Comparison of ENCODE assay signal across 8 mouse cellular contexts in the genomic region with DNA sequence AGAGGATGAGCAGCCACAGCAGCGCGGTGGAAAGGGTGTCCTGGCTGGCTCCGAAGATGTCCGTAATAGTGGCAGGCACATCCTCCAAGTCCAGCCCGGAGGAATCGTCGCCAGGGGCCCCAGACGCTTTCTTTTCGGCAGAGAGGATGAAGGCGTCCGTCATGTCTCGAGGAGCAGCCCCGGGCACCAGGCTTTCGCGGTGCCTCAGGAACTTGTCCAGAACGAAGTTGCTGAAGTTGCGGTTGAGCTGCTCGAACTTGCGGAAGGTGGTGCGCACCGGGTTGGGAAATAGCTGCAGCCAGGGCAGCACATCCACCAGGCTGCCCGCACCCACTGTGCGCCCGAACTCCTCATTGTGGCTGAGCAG. TPM values are rescaled to one million over a fixed set of nuclear protein-coding genes. Genes with fewer than 3 reads are reported as not detected.
DNase-seq lines count a peak whose midpoint lies in the region; ATAC-seq and TF ChIP-seq lines count a peak whose summit lies in the region.

No protein-coding gene starts in this region.

- H3K27ac ChIP-seq in spleen, adult 2 months (ENCODE audit: insufficient read depth, low read length) = peak overlapping the region; percentile 27
- H3K27ac ChIP-seq in forebrain, embryonic 12.5 days = no peak overlapping the region
- H3K27ac ChIP-seq in intestine, postnatal 0 days (ENCODE audit: low read depth, low read length) = no peak overlapping the region

- peak overlapping the region; percentile 48 for H3K9ac ChIP-seq in forebrain, embryonic 12.5 days
- no peak overlapping the region for H3K9ac ChIP-seq in intestine, postnatal 0 days (ENCODE audit: low read depth, low read length)

- ATAC-seq in forebrain, embryonic 12.5 days (ENCODE audit: low FRiP score) = no peak
- no peak for ATAC-seq in intestine, postnatal 0 days

- 2% methylated on average over 24 of the region's 24 CpGs for WGBS in spleen, adult 2 months
- 1% methylated on average over 24 of the region's 24 CpGs for WGBS in forebrain, embryonic 12.5 days
- under 1% methylated on average over 24 of the region's 24 CpGs for WGBS in intestine, postnatal 0 days

- peaks cover 8% of the 10 kb centered on the region for H3K4me1 ChIP-seq in spleen, adult 2 months (ENCODE audit: control insufficient read depth, insufficient read depth, insufficient read length)
- H3K4me1 ChIP-seq in forebrain, embryonic 12.5 days = peaks cover 32% of the 10 kb centered on the region
- no peaks in the 10 kb centered on the region; the same call in 1 of the 2 replicates for H3K4me1 ChIP-seq in intestine, postnatal 0 days (replicated peaks; ENCODE audit: control insufficient read depth, insufficient read depth, low read length)

- TF ChIP-seq CTCF in spleen, adult 2 months (IDR thresholded peaks at IDR 0.05; ENCODE audit: extremely low read depth, insufficient read depth, insufficient read length, insufficient replicate concordance) = no peak
- no peak for TF ChIP-seq CTCF in intestine, postnatal 0 days (IDR thresholded peaks at IDR 0.05; ENCODE audit: low read depth)

- no peaks in the 10 kb centered on the region for H3K36me3 ChIP-seq in spleen, adult 2 months (ENCODE audit: control insufficient read depth, insufficient read depth, low read length)
- H3K36me3 ChIP-seq in forebrain, embryonic 12.5 days (replicated peaks) = no peaks in the 10 kb centered on the region
- no peaks in the 10 kb centered on the region for H3K36me3 ChIP-seq in intestine, postnatal 0 days (ENCODE audit: control insufficient read depth, insufficient read depth)

- H3K27me3 ChIP-seq in spleen, adult 2 months (ENCODE audit: control insufficient read depth, insufficient read depth, low read length) = peaks cover 21% of the 10 kb centered on the region
- H3K27me3 ChIP-seq in forebrain, embryonic 12.5 days = peaks cover 73% of the 10 kb centered on the region
- H3K27me3 ChIP-seq in intestine, postnatal 0 days (replicated peaks; ENCODE audit: control insufficient read depth, insufficient read depth, low read length) = peaks cover 71% of the 10 kb centered on the region

- DNase-seq in spleen, adult 2 months (ENCODE audit: low read depth in 1 of 2, low spot score in 2 of 2) = no peak
- no peak for DNase-seq in spleen, postnatal 36 days (ENCODE audit: low spot score in 2 of 2)
- peak; percentile 73 for DNase-seq in neural tube, embryonic 10.5 days (ENCODE audit: extremely low spot score, low spot score)
- DNase-seq in left cerebral cortex, postnatal 10 days (ENCODE audit: extremely low spot score in 1 of 2, low spot score in 2 of 2) = no peak
- DNase-seq in urinary bladder, postnatal 10 days (ENCODE audit: low spot score) = no peak
- DNase-seq in ovary, postnatal 10 days (ENCODE audit: low spot score) = no peak

- H3K9me3 ChIP-seq in forebrain, embryonic 12.5 days = no peaks in the 10 kb centered on the region
- H3K9me3 ChIP-seq in intestine, postnatal 0 days (ENCODE audit: control insufficient read depth) = no peaks in the 10 kb centered on the region

- intact Hi-C loops in left cerebral cortex, postnatal 10 days (cut with DNase I) = loop anchor here (5.0 kb wide), 1 partner anchor 124 kb away; no protein-coding TSS in a partner anchor

- no peak for TF ChIP-seq POLR2A in spleen, adult 2 months (IDR thresholded peaks at IDR 0.05; ENCODE audit: low read depth, low read length)

- H3K4me2 ChIP-seq in forebrain, embryonic 12.5 days = peak overlapping the region; percentile 86
- H3K4me2 ChIP-seq in intestine, postnatal 0 days (replicated peaks; ENCODE audit: low read depth) = peak overlapping the region; percentile 83

- H3K4me3 ChIP-seq in spleen, adult 2 months (ENCODE audit: extremely low read depth, insufficient read depth, insufficient read length) = peak overlapping the region; percentile 44; the same call in 1 of the 2 replicates
- peak overlapping the region; percentile 46 for H3K4me3 ChIP-seq in forebrain, embryonic 12.5 days (replicated peaks)
- H3K4me3 ChIP-seq in intestine, postnatal 0 days (ENCODE audit: low read depth, low read length) = peak overlapping the region; percentile 43

RNA-seq across cellular contexts. Expression of a gene that starts 1.6 kb away (rescaled TPM):
- polyA plus RNA-seq in spleen, adult 2 months (2012; rRNA removed) = 35.0 and 49.2 TPM in 2 replicates
- 3.5 and 3.9 TPM in 2 replicates for polyA plus RNA-seq in forebrain, embryonic 12.5 days (2016; fragmentation: Nextera tagmentation; extraction: Ambion mirVana)
- 3.7 and 4.4 TPM in 2 replicates for polyA plus RNA-seq in intestine, postnatal 0 days (2015; fragmentation: Nextera tagmentation; extraction: Ambion mirVana)
- 1 to 10 TPM; 3.9 to 4.1 TPM for total RNA-seq in left cerebral cortex, postnatal 10 days (2021)
